Mouse (Mus musculus): ENCODE data around the gene Hnrnpul1. TPM values are rescaled to one million over a fixed set of nuclear protein-coding genes. Genes with fewer than 3 reads are reported as not detected.

Gene Hnrnpul1
- total RNA-seq, 2 experiments from 2014 or later, result 152 to 175 TPM

DNA sequence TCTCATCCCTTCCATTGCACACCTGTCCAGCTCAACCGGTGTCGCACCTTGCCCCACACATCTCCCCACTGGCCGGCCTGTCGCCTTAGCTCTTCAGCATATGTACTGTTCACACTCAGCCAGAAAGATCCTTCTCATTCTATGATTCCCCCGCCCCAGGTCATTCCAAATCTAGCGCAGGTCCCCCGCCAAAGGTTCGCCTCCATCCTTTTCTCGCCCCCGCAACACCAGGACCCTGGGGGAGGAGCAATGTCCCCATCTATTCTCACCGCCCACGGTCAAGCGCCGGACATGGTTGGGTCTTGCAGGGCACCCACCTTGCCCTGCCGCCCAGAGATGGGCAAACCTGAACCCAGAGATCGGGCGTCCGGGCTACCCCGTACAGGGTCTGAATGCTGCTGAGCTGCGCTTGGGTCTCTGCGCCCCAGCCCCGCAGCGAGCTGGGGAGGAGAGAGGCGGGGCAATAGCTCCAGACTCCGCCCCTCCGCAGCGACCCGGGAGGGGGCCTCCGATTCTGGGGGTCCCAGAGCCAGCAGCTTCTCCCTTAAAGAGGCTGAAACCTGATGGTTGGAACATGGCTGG, 79.7 kb downstream of the Hnrnpul1 start, which contains the start of gene Tmem91:
TSS of gene Tmem91 (minus strand) at position 448 of the 582 bp plus-strand sequence.
- peak; percentile 22 for ATAC-seq (replicated peaks; ENCODE audit: poor library complexity, severe bottlenecking)

DNA sequence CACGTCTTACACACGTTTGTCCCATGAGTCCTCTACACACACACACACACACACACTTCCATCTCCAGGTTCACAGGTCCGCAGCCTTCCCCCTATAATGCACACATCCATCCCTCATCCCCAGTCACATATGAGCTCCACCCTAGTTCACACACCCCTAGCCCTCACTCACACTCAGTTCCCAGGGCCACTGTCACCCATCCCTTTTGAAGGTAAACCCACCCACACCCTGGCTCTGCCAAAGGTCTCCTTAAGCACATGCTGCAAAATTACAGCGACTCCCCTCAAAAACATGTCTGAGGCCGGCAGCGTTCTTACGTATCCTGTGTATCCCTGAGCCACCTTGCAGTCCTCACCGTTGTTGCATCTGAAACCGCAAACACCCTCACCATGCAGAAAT, 80.3 kb downstream of the Hnrnpul1 start:
- peak; percentile 21 for ATAC-seq (replicated peaks; ENCODE audit: poor library complexity, severe bottlenecking)

DNA sequence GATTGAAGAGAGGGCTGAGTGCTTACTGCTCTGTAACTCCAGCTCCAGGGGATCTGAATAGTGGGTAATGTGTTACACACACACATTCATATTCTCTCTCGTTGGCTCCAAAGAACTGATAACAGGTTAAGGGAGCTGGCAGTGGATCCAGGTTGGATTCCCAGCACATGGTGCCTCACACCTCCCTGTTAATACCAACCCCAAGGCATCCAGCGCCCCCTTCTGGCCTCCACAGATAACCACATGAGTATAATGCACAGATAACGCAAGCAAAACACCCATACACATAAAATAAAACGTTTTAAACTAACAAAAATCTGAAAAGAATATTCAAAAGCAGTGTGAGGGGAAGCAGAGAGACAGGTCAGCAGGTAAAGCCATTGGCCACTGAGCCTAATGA, 82.1 kb downstream of the Hnrnpul1 start:
- ATAC-seq (replicated peaks; ENCODE audit: poor library complexity, severe bottlenecking), result no peak

DNA sequence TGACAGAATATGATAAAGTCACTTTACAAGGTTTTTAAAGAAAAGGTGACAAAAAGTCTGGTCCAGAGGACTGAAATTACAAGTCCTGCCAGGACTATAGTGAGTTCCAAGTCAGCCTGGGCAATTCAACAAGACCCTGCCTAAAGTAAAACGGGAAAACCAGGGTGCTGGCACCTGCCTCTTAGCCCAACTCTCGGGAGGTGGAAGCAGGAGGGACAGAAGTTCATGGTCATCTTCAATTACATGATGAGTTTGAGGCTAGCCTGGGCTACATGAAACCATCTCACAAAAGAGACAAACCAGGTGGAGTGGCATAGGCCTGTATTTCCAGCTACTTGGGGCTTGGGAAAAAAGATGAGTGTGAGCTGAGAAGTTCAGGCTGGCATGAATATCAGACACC, 82.9 kb downstream of the Hnrnpul1 start:
- ATAC-seq (replicated peaks; ENCODE audit: poor library complexity, severe bottlenecking), result no peak

Other genes starting within 250 kb of the Hnrnpul1 start
- not detected in 2 replicates for gene Ceacam2, start 214.9 kb downstream of the Hnrnpul1 start, total RNA-seq (2014; fragmentation: Nextera tagmentation)
- gene Ceacam2, start 214.9 kb downstream of the Hnrnpul1 start, total RNA-seq (2017), result not detected in 2 replicates
- gene Erich4, start 138.9 kb downstream of the Hnrnpul1 start, total RNA-seq (2014; fragmentation: Nextera tagmentation), result not detected in 2 replicates
- gene Erich4, start 138.9 kb downstream of the Hnrnpul1 start, total RNA-seq (2017), result not detected in 2 replicates
- 36.0 and 41.9 TPM in 2 replicates for gene Dmac2, start 135.3 kb downstream of the Hnrnpul1 start, total RNA-seq (2014; fragmentation: Nextera tagmentation)
- gene Dmac2, start 135.3 kb downstream of the Hnrnpul1 start, total RNA-seq (2017), result 35.6 and 39.0 TPM in 2 replicates
- 18.7 and 26.1 TPM in 2 replicates for gene B3gnt8, start 128.1 kb downstream of the Hnrnpul1 start, total RNA-seq (2014; fragmentation: Nextera tagmentation)
- gene B3gnt8, start 128.1 kb downstream of the Hnrnpul1 start, total RNA-seq (2017), result 14.6 and 22.9 TPM in 2 replicates
- 42.3 and 76.3 TPM in 2 replicates for gene Bckdha, start 95.8 kb downstream of the Hnrnpul1 start, total RNA-seq (2014; fragmentation: Nextera tagmentation)
- gene Bckdha, start 95.8 kb downstream of the Hnrnpul1 start, total RNA-seq (2017), result 59.8 and 64.6 TPM in 2 replicates
- 84.1 and 154 TPM in 2 replicates for gene Exosc5, start 95.6 kb downstream of the Hnrnpul1 start, total RNA-seq (2014; fragmentation: Nextera tagmentation)
- 73.1 and 81.3 TPM in 2 replicates for gene Exosc5, start 95.6 kb downstream of the Hnrnpul1 start, total RNA-seq (2017)
- 0.75 and 1.5 TPM in 2 replicates for gene Tmem91, start 79.6 kb downstream of the Hnrnpul1 start, total RNA-seq (2014; fragmentation: Nextera tagmentation)
- not detected in 2 replicates for gene Tmem91, start 79.6 kb downstream of the Hnrnpul1 start, total RNA-seq (2017)
- 49.7 and 53.8 TPM in 2 replicates for gene B9d2, start 74.0 kb downstream of the Hnrnpul1 start, total RNA-seq (2014; fragmentation: Nextera tagmentation)
- gene B9d2, start 74.0 kb downstream of the Hnrnpul1 start, total RNA-seq (2017), result 31.0 and 49.9 TPM in 2 replicates
- 261 and 291 TPM in 2 replicates for gene Tgfb1, start 67.8 kb downstream of the Hnrnpul1 start, total RNA-seq (2014; fragmentation: Nextera tagmentation)
- 26.4 and 34.3 TPM in 2 replicates for gene Tgfb1, start 67.8 kb downstream of the Hnrnpul1 start, total RNA-seq (2017)
- 35.6 and 51.7 TPM in 2 replicates for gene Ccdc97, start 35.7 kb downstream of the Hnrnpul1 start, total RNA-seq (2014; fragmentation: Nextera tagmentation)
- 8.9 and 14.8 TPM in 2 replicates for gene Ccdc97, start 35.7 kb downstream of the Hnrnpul1 start, total RNA-seq (2017)
- 1.0 and 4.0 TPM in 2 replicates for gene Axl, start 33.9 kb upstream of the Hnrnpul1 start, total RNA-seq (2014; fragmentation: Nextera tagmentation)
- 0.43 and 5.5 TPM in 2 replicates for gene Axl, start 33.9 kb upstream of the Hnrnpul1 start, total RNA-seq (2017)
- not detected in 2 replicates for gene Cyp2s1, start 62.2 kb upstream of the Hnrnpul1 start, total RNA-seq (2014; fragmentation: Nextera tagmentation)
- not detected in 2 replicates for gene Cyp2s1, start 62.2 kb upstream of the Hnrnpul1 start, total RNA-seq (2017)
- gene Cyp2b10, start 142.9 kb upstream of the Hnrnpul1 start, total RNA-seq (2014; fragmentation: Nextera tagmentation), result not detected in 2 replicates
- gene Cyp2b10, start 142.9 kb upstream of the Hnrnpul1 start, total RNA-seq (2017), result not detected in 2 replicates

Data from granulocyte monocyte progenitor cell, adult 5-6 weeks (primary cell).